Mouse (Mus musculus): Measurements from ENCODE around the gene Plekhd1.

Gene Plekhd1

GRCm38 (mm10) chr12:80692269-80692972 lies at the start of gene Plekhd1:
Gene Plekhd1 (plus strand): TSS chr12:80692591.
- DNase-seq (ENCODE audit: low spot score), result peak; percentile 72

DNA sequence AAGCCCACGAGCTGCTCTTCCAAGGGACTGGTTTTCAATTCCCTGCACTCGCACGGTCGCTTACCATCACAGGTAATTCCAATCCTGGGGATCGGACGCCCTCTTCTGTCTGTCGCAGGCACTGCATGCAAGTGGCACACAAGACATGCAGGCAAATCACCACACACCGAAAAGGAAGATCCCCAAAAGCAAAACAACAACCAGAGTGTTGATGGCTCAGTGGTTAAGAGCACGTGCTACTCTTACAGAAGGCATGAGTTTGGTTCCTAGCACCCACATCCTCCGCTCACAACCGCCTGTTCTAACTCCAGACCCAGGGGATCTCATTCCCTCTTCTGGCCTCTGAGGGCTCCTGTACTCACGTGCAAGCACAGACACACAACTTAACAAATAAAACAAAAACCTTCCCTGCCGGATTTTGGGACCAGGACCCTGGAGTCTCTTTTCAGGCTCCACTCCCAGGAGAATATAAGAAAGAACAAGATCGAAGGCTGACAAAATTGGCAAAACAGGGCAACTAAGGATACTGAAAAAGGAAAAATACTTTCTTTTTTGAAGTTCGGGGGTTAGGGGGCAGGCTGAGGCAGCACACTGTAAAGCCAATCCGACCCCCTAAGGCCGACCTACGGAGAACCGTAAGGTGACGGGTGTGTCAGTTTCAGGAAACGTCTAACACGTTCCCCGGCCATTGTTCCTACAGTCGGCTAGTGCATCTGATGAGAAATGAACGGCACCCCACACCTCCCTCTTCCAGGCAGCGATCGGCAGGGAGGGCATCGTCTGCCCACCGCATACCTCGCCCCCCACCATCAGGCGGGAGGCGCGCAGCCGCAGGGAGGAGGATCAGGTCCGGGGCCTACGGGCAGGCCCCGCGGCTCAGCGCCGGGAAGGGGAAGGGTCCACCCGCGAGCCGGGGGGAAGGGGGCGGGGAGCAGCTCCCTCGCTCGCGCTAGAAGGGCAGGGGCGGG lies 49.4 kb upstream of the Plekhd1 start:
- DNase-seq (ENCODE audit: low spot score), result no peak

DNA sequence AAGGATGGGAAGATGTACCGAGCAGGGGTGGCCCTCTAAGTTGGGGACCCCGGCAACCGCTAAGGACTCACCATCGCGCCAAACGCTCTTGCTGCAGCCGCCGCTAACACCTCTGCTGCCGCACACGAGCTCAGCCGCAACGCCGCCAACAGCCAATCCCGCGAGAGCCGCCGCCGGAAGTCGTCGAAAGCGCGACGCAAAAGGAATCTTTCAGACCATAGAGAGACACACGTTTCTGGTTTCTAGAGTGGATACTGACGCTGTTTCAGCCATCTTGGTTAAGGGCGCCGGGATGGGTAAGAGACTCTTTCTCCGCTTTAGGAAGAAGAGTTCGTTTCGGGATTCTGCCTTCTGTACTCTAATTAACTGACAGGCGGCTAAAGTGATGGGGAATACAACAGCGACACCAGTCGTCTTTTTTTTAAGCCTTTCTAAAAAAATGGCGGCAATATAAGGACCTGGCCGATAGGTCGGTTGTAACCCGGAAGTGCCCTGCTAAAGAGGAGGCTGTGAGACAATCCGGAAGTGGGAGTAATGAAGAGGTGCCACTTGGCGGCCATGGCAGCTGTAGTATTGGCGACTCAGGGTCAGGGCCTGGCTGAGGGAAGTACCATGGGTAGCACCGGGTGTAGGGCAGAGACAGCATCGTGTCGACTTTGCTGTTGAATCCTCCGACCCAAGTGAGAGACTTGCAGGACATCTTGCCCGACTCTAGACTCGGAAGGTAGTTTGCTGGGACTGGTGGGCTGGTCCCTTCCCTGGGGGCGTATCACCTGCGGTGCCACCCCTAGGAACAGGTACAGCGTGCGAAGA lies 48.5 kb upstream of the Plekhd1 start, which contains the start of the genes Slc39a9 and Erh:
TSS of gene Slc39a9 (plus strand) at position 191 of the 813 bp plus-strand sequence.
TSS of gene Erh (minus strand) at position 649 of the 813 bp plus-strand sequence.
- DNase-seq (ENCODE audit: low spot score), result peak; percentile 90

DNA sequence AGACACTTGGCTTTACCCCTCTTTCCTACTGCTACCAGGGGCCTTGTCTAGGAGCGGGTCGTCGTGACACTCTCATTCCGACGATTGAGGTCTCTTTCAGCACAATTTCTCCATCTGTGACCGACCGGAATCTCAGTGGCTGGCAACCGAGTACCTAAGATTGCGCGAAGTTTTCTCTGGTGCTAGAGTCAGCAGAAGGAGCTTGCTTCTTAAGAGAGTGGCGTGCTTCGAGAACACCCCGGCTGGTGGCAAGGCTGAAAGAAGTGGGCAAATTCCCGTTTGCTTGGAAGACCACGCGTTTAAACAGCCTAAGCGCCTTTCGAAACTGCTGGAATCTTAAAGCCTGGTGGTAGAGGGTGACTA lies 47.9 kb upstream of the Plekhd1 start:
- no peak for DNase-seq (ENCODE audit: low spot score)

DNA sequence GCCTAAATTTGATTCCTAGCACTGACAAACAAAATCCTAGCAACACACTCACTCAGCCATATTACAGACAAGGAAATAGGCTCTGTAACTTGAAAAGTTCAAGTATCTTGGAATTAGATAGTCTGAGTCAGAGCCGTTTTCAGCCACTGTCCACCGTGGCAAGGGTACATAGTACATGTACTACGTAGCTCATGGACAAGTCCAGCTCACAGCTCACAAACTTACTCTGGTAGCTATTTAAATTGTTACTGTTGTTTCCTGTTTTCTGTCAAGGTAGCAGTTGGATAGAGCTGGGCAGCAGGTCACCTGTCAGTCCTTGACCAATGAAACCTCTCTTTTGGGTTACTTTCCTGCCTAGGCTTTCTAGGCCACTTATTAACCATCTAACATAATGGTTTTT lies 46.0 kb upstream of the Plekhd1 start:
- DNase-seq (ENCODE audit: low spot score), result no peak

GRCm38 (mm10) chr12:80653951-80654658 lies 38.3 kb upstream of the Plekhd1 start:
- DNase-seq (ENCODE audit: low spot score), result peak; percentile 37

GRCm38 (mm10) chr12:80654659-80655025 lies 37.7 kb upstream of the Plekhd1 start:
- DNase-seq (ENCODE audit: low spot score), result no peak

- DNase-seq (ENCODE audit: low spot score), result no peak
Observed at GRCm38 (mm10) chr12:80658661-80659060, 33.7 kb upstream of the Plekhd1 start.

DNA sequence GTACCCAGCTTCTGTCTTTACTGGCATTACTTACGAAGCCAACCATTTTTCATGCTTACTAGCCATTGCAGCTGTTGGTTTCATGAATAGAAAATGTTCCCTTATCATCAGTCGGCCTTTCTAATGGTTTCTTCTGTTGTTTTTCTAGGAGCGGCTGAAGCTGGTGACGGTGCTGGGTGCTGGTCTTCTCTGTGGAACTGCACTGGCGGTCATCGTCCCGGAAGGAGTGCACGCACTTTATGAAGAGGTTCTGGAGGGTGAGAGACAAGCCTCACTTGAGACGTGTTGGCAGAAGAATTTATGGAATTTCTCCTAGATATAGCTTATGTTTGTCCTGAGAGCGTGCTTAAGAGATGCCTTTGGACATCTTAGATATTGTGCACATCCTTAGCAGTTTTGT lies 30.1 kb upstream of the Plekhd1 start:
- DNase-seq (ENCODE audit: low spot score), result no peak

DNA sequence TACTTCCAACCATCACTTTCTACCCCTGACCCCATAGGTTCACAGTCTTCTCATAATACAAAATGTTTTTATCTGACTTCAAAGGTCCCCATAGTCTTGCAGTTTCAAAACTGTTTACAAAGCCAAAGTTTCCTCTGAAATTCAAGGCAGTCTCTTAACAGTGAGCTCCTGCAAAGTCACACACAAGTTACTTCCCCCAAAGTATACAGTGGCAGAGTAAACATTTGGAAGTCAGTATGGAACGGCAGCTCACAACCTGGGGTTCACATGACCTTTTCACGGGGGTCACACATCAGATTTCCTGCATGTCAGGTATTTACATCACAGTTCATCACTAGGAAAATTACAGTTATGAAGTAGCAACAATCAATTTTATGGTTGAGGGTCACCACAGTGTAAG lies 28.5 kb upstream of the Plekhd1 start:
- no peak for DNase-seq (ENCODE audit: low spot score)

- no peak for DNase-seq (ENCODE audit: low spot score)
Observed at GRCm38 (mm10) chr12:80668391-80668790, 24.0 kb upstream of the Plekhd1 start.

GRCm38 (mm10) chr12:80673170-80673569 lies 19.2 kb upstream of the Plekhd1 start:
- no peak for DNase-seq (ENCODE audit: low spot score)

DNA sequence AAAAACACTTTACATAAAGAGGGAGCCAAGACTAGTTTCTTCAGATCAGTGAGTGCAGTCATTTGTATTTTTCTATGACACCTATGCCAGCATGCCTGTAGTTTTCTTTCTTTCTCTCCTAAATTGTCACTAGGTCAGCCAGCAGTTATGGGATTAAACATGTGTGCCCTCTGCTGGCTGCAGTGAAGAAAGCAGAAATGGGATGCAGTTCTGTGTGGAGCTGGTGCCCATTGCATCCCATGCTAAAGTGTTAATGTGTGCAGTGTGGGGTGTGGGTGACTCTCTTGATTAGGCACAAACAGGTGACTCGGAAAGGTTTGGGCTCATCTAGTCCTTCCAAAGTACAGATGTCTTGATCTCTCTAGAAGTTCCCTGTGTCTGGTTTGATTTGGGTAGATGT lies 11.1 kb upstream of the Plekhd1 start:
- no peak for DNase-seq (ENCODE audit: low spot score)

- DNase-seq (ENCODE audit: low spot score), result no peak
Observed at GRCm38 (mm10) chr12:80683554-80683953, 8.8 kb upstream of the Plekhd1 start.

DNA sequence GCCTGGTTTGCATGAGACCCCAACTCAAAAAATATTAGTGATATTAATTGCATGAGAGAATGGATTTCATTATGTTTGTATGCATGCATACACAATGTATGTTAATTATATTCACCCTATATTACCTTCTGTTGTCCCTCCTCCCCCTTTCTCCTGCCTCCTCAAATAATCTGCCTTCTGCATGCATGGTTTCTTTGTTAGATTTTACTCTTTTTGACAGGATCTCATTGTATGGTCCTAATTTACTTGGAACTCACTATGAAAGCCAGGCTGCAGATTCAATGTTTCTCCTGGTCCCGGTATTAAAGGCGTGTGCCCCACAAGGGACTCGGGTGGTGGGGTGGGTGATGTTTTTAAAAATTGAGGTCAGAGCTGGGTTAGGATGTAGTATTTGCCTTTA lies 8.1 kb upstream of the Plekhd1 start:
- no peak for DNase-seq (ENCODE audit: low spot score)

DNA sequence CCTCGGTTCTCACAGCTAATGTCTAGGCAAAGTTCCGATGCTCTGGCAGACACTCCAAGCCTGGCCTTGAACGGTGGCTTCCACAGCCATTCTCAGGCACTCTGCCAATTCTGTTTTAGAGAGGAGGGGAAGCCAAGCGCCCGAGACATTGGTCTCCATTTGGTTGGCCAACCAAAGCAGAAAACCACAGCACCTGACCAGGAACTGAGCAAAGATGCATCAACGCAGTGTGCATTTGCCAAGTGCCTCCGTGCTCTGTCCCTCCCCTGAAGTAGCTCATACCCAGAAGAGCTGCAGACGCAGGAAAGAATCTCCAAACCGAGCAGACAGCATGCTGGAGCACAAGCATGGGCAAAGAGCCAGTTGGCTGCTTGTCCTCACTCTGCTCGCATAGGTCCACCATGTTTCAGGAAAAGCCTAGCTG lies 4.6 kb upstream of the Plekhd1 start:
- peak; percentile 71 for DNase-seq (ENCODE audit: low spot score)

- peak; percentile 72 for DNase-seq (ENCODE audit: low spot score)
Observed at GRCm38 (mm10) chr12:80689696-80690095, 2.7 kb upstream of the Plekhd1 start.

GRCm38 (mm10) chr12:80691671-80692091 lies 710 bp upstream of the Plekhd1 start:
- no peak for DNase-seq (ENCODE audit: low spot score)

DNA sequence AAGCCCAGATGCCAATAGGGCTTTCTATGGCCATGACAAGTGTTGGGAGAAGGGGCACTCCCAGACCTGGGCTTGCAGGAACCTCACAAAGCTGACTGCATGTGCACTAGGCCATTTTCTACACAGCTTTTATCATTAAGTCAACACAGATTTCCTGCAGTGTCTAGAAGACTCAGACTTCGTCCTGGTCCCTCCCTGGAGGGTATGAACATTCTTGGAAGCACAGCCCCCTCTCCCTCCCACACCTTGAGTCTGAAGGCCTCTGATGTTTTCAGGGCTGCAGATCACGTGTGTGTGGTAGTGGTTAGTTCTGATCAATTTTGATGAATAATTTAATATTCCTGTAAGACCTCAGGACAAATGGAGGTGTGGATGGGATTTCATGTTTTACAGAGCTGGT lies 1.3 kb downstream of the Plekhd1 start:
- DNase-seq (ENCODE audit: low spot score), result no peak

DNA sequence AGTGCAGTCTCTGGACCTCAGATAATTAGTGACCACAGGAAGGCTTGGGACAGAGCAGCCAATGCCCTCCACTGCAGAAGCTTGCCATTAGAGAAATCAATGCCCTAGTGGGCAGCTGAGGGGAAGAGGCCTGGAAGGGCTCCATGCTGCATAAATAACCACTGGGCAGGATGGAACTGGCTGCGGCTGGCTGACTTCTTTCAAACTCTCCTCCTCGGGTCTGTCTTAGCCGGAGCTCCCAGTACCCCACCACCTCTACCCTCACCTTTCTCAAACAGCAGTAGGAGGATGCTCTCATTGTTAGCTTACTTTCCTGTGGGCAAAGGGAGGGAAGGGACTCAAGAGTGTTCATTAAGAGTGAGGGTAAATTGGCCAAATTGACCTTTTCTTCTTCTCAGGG lies 2.6 kb downstream of the Plekhd1 start:
- DNase-seq (ENCODE audit: low spot score), result no peak

GRCm38 (mm10) chr12:80698526-80699143 lies 6.2 kb downstream of the Plekhd1 start:
- DNase-seq (ENCODE audit: low spot score), result no peak

All from ovary, adult 18-20 months (tissue).